Mouse (Mus musculus) midbrain, embryonic 11.5 days (tissue): ENCODE results near the gene Ufsp1. TPM values are rescaled to one million over a fixed set of nuclear protein-coding genes. Genes with fewer than 3 reads are reported as not detected.
"Not testable (repeated sequence)": the region's sequence is repeated elsewhere in the genome, so short reads cannot be mapped to it uniquely, and the experiment has no call there.

ENCODE experiments used
- ATAC-seq: fragments of 200-750 bp; cut with Nextera tagmentation; 2 replicates; pipeline ENCODE4 v1.8.0; 2017; ENCODE audit warnings: moderate TSS enrichment, moderate library complexity; ENCODE audit not compliant: low FRiP score
- DNase-seq: peaks from one replicate; pipeline ENCODE4 v3.0.0; 2015; ENCODE audit warnings: low spot score; ENCODE audit errors: missing footprints
- H3K27ac ChIP-seq: fragments of 300-500 bp; sonication (generic); 2 replicates; pipeline ENCODE4 v1.5.1; 2014; ENCODE audit warnings: low read depth, low read length
- H3K27me3 ChIP-seq: fragments of 300-500 bp; sonication (generic); 2 replicates; pipeline ENCODE4 v1.6.1; 2014; ENCODE audit warnings: mild to moderate bottlenecking, low read length, moderate library complexity, mixed read lengths; ENCODE audit not compliant: control insufficient read depth, insufficient read depth
- H3K36me3 ChIP-seq: fragments of 300-500 bp; sonication (generic); 2 replicates; pipeline ENCODE4 v1.6.1; 2014; ENCODE audit warnings: mild to moderate bottlenecking, low read length, moderate library complexity, mixed read lengths; ENCODE audit not compliant: control insufficient read depth, insufficient read depth
- H3K4me1 ChIP-seq: fragments of 300-500 bp; sonication (generic); 2 replicates; pipeline ENCODE4 v1.6.1; 2014; ENCODE audit warnings: low read length; ENCODE audit not compliant: control insufficient read depth, insufficient read depth
- H3K4me2 ChIP-seq: fragments of 300-500 bp; sonication (generic); 2 replicates; pipeline ENCODE4 v1.6.1; 2014; ENCODE audit warnings: mild to moderate bottlenecking, moderate library complexity
- H3K4me3 ChIP-seq: fragments of 300-500 bp; sonication (generic); 2 replicates; pipeline ENCODE4 v1.5.1; 2014; ENCODE audit warnings: low read depth, low read length
- H3K9ac ChIP-seq: fragments of 300-500 bp; sonication (generic); 2 replicates; pipeline ENCODE4 v1.6.1; 2014; ENCODE audit warnings: low read length
- H3K9me3 ChIP-seq: fragments of 300-500 bp; sonication (generic); 2 replicates; pipeline ENCODE4 v1.6.1; 2016; ENCODE audit warnings: low read length; ENCODE audit not compliant: control insufficient read depth
- WGBS: fragments of 180-500 bp; shearing (Covaris S2); extraction: QIAGEN DNeasy Blood & Tissue Kit; methylation state at CpG from one replicate; pipeline ENCODE4 v1.1.7; 2014; 5-methylcytosine and 5-hydroxymethylcytosine counted together
- polyA plus RNA-seq: library from polyadenylated mRNA; unstranded; fragments of >200 nt; fragmentation: Nextera tagmentation; extraction: Ambion mirVana; gene quantifications from 2 replicates; pipeline ENCODE4 v1.2.1, GENCODE M21; 2014

Gene Ufsp1
- polyA plus RNA-seq: 7.5 and 7.9 TPM in 2 replicates

GRCm38 (mm10) chr5:137293839-137294743 lies at the start of gene Ufsp1:
TSS of gene Ufsp1 (plus strand) at chr5:137294629.
- peaks cover 15% of the 10 kb centered on the region for H3K4me1 ChIP-seq
- peak within 1 kb of the TSS; percentile 66 for H3K4me2 ChIP-seq

DNA sequence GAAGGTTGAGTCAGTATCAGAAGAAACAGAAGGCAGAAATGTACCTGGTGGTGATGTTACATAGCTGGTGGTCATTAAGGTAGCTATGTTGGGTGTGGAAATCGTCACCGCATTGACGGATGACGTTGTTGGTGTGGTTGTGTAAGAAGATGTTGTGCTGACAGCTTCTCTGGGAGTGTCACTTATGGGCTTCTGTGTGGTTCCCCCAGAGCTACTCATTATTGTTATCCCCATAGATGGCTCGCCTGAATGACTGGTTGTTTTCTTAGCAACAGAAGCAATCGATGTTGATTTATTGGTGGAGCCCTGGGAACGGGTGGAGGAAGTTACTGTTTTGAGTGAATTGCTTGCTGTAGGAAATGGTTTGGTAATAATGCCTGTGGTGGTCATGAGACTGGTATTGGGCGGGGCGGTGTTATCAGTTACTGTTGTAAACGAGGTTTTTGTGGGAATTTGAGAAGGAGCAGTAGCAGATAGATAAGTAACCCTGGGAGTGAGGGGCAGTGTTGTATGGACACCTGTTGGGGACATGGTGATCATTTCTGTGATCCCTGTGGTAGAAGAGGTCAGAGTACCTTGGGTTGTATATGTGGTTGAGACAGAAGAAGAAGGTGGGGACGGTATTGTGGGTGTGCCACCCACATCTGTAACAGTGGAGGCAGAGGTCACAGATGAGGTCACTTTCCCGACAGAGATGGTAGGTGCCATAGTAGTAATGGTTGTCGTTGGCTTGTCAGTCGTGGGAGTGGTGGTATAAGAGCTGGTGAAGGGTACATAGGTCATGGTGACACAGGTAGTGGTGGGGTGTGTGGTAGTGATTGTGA lies 30.3 kb upstream of the Ufsp1 start:
- ATAC-seq: no peak
- Histone ChIP-seq H3K4me1 (0 out of 2 replicates have a peak, but pooled peaks cover 2% of the 10 kb centered on the region), H3K9me3 (no peaks in the 10 kb centered on the region), H3K27ac (no peak overlapping the region), H3K4me2 (no peak overlapping the region), H3K4me3 (no peak overlapping the region), H3K9ac (no peak overlapping the region), H3K27me3 (no peaks in the 10 kb centered on the region), H3K36me3 (no peaks in the 10 kb centered on the region)
- WGBS: 89% methylated on average over 14 of the region's 14 CpGs
- DNase-seq: no peak

More at GRCm38 (mm10) chr5:137293839-137294743, at the start of gene Ufsp1:
- Histone ChIP-seq H3K9ac (peak within 1 kb of the TSS; percentile 81), H3K27me3 (peaks cover 17% of the 10 kb centered on the region), H3K4me3 (peak within 1 kb of the TSS; percentile 39), H3K27ac (peak within 1 kb of the TSS; percentile 80), H3K9me3 (no peaks in the 10 kb centered on the region), H3K36me3 (peaks cover 31% of the 10 kb centered on the region)
- ATAC-seq (peak; percentile 95), DNase-seq (peak; percentile 100)
- WGBS: under 1% methylated on average over 52 of the region's 52 CpGs

DNA sequence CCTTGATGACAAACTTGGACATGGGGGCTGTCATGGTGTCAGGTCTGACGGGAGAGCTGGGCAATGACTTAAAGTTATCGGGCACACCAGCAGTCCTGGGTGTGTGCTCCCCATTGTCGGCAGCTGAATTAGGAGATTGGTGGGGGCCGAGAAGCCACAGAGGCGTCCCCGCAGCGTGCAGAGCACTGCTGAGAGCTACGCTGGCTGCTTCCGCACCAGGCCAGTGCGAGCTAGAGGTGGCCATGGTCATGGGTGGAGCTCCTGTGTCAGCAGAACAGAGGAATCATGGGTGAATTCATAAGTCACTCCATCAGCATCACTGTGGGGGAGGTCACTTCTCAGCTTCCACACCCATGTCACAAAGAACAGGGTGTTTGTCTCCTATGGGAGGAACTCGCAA lies 29.6 kb upstream of the Ufsp1 start:
- WGBS: 93% methylated on average over 11 of the region's 11 CpGs
- 0 out of 2 replicates have a peak, but pooled peaks cover 2% of the 10 kb centered on the region for H3K4me1 ChIP-seq
- H3K27me3 ChIP-seq: no peaks in the 10 kb centered on the region
- peak; percentile 60 for DNase-seq
- H3K4me2 ChIP-seq: no peak overlapping the region
- no peak overlapping the region for H3K9ac ChIP-seq
- ATAC-seq: no peak
- H3K36me3 ChIP-seq: no peaks in the 10 kb centered on the region
- no peak overlapping the region for H3K27ac ChIP-seq
- no peak overlapping the region for H3K4me3 ChIP-seq
- H3K9me3 ChIP-seq: no peaks in the 10 kb centered on the region

- 0 out of 2 replicates have a peak, but pooled peaks cover 2% of the 10 kb centered on the region for H3K4me1 ChIP-seq
- no peaks in the 10 kb centered on the region for H3K36me3 ChIP-seq
- no peaks in the 10 kb centered on the region for H3K9me3 ChIP-seq
- H3K27me3 ChIP-seq: no peaks in the 10 kb centered on the region
- no peak overlapping the region for H3K27ac ChIP-seq
- peak; percentile 45 for DNase-seq
- H3K9ac ChIP-seq: peak overlapping the region; percentile 33; the same call in 1 of the 2 replicates
- ATAC-seq: no peak
- WGBS: 41% methylated on average over 15 of the region's 18 CpGs
- no peak overlapping the region for H3K4me3 ChIP-seq
- H3K4me2 ChIP-seq: no peak overlapping the region
Observed at GRCm38 (mm10) chr5:137268131-137268910, 26.1 kb upstream of the Ufsp1 start.

GRCm38 (mm10) chr5:137277360-137278342 lies 16.8 kb upstream of the Ufsp1 start:
- H3K4me1 ChIP-seq: no peaks in the 10 kb centered on the region
- no peak overlapping the region for H3K27ac ChIP-seq
- no peak overlapping the region for H3K9ac ChIP-seq
- ATAC-seq: no peak
- WGBS: 63% methylated on average over 18 of the region's 18 CpGs
- H3K4me3 ChIP-seq: no peak overlapping the region
- DNase-seq: peak; percentile 82
- H3K36me3 ChIP-seq: no peaks in the 10 kb centered on the region
- H3K4me2 ChIP-seq: no peak overlapping the region
- H3K27me3 ChIP-seq: no peaks in the 10 kb centered on the region
- no peaks in the 10 kb centered on the region for H3K9me3 ChIP-seq

DNA sequence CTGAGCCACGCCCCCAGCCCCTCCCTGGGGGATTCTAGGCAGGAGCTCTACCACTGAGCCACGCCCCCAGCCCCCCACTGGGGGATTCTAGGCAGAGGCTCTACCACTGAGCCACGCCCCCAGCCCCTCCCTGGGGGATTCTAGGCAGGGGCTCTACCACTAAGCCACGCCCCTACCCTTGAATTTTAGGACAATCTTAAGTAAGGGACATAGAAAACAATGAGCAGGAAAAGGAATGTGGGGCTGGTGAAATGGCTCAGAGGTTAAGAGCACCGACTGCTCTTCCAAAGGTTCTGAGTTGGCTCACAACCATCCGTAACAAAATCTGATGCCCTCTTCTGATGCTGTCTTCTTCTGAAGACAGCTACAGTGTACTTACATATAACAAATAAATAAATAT lies 10.0 kb upstream of the Ufsp1 start:
- not testable (repeated sequence) for ATAC-seq, H3K9me3 ChIP-seq, H3K4me2 ChIP-seq, H3K27ac ChIP-seq, H3K36me3 ChIP-seq, H3K4me3 ChIP-seq, H3K9ac ChIP-seq
- H3K4me1 ChIP-seq: peaks cover 19% of the 10 kb centered on the region
- peaks cover 16% of the 10 kb centered on the region for H3K27me3 ChIP-seq
- DNase-seq: peak; percentile 64
- WGBS: 92% methylated on average over 5 of the region's 6 CpGs

GRCm38 (mm10) chr5:137285045-137285444 lies 9.4 kb upstream of the Ufsp1 start:
- Histone ChIP-seq H3K27me3 (peaks cover 23% of the 10 kb centered on the region), H3K9me3 (no peaks in the 10 kb centered on the region), H3K4me2 (no peak overlapping the region), H3K27ac (no peak overlapping the region), H3K4me3 (no peak overlapping the region), H3K36me3 (no peaks in the 10 kb centered on the region), H3K4me1 (peaks cover 19% of the 10 kb centered on the region), H3K9ac (no peak overlapping the region)
- DNase-seq (peak; percentile 89), ATAC-seq (no peak)
- WGBS: 57% methylated on average over 5 of the region's 5 CpGs

- ATAC-seq: no peak
- WGBS: 51% methylated on average over 7 of the region's 7 CpGs
- Histone ChIP-seq H3K9me3 (no peaks in the 10 kb centered on the region), H3K4me2 (no peak overlapping the region), H3K36me3 (no peaks in the 10 kb centered on the region), H3K4me1 (peaks cover 19% of the 10 kb centered on the region), H3K27me3 (peaks cover 28% of the 10 kb centered on the region), H3K27ac (no peak overlapping the region), H3K9ac (no peak overlapping the region), H3K4me3 (no peak overlapping the region)
- peak; percentile 69 for DNase-seq
Observed at GRCm38 (mm10) chr5:137285986-137286385, 8.4 kb upstream of the Ufsp1 start.
